Mouse (Mus musculus) MEL (cell line): ENCODE measurements around the gene Gm48551. TPM values are rescaled to one million over a fixed set of nuclear protein-coding genes. Genes with fewer than 3 reads are reported as not detected.

ENCODE experiments used
- DNase-seq: peaks from one replicate; pipeline ENCODE4 v3.0.0; 2011; ENCODE audit warnings: low read depth, low spot score
- H3K27ac ChIP-seq: 2 replicates; pipeline ENCODE4 v1.5.1; 2012; ENCODE audit warnings: low read depth, mild to moderate bottlenecking, control low read depth, low read length, moderate library complexity; ENCODE audit not compliant: control insufficient read depth
- H3K27me3 ChIP-seq, 2 experiments: fragments of 150-350 bp in 1 of 2; sonication (generic) in 1 of 2; 2 replicates each; pipeline ENCODE4 v1.6.1; 2012; ENCODE audit warnings: low read length in 2 of 2, mild to moderate bottlenecking in 2 of 2, improper control_type of control experiment in 1 of 2, moderate library complexity in 1 of 2; ENCODE audit not compliant: insufficient read depth in 2 of 2, control insufficient read depth in 1 of 2
- H3K36me3 ChIP-seq, 2 experiments: 2 replicates each; pipeline ENCODE4 v1.6.1; 2012 to 2014; ENCODE audit warnings: low read length in 2 of 2, improper control_type of control experiment in 1 of 2, inconsistent platforms in 1 of 2, mild to moderate bottlenecking in 1 of 2; ENCODE audit not compliant: insufficient read depth in 2 of 2, control insufficient read depth in 1 of 2
- H3K4me1 ChIP-seq, 2 experiments: fragments of 150-350 bp in 1 of 2; sonication (generic) in 1 of 2; 2 replicates each; pipeline ENCODE4 v1.6.1; 2012; ENCODE audit warnings: low read length in 2 of 2, improper control_type of control experiment in 1 of 2, mild to moderate bottlenecking in 1 of 2; ENCODE audit not compliant: insufficient read depth in 2 of 2, control insufficient read depth in 1 of 2
- H3K4me3 ChIP-seq, 2 experiments: fragments of 150-350 bp in 1 of 2; sonication (generic) in 1 of 2; 2 replicates each; pipeline ENCODE4 v1.5.1; 2012; ENCODE audit warnings: low read depth in 2 of 2, low read length in 2 of 2, mild to moderate bottlenecking in 2 of 2, moderate library complexity in 2 of 2, control low read depth in 1 of 2, improper control_type of control experiment in 1 of 2; ENCODE audit not compliant: control insufficient read depth in 1 of 2, insufficient read depth in 1 of 2
- H3K79me2 ChIP-seq: 2 replicates; pipeline ENCODE4 v1.6.1; 2012; ENCODE audit warnings: mild to moderate bottlenecking, low read length, moderate library complexity; ENCODE audit not compliant: control insufficient read depth, poor library complexity, insufficient read depth
- H3K9ac ChIP-seq: 2 replicates; pipeline ENCODE4 v1.6.1; 2012; ENCODE audit warnings: low read depth, mild to moderate bottlenecking, control low read depth, low read length, moderate library complexity; ENCODE audit not compliant: control insufficient read depth, poor library complexity, severe bottlenecking
- H3K9me3 ChIP-seq: fragments of 150-350 bp; sonication (generic); replicated peaks from 2 replicates; pipeline ENCODE4 v1.6.1; 2012; ENCODE audit warnings: mild to moderate bottlenecking, low read length, improper control_type of control experiment, moderate library complexity; ENCODE audit not compliant: insufficient read depth
- BHLHE40 ChIP-seq: IDR thresholded peaks from 2 replicates; pipeline ENCODE4 v1.6.1; 2012; ENCODE audit warnings: low read depth, mild to moderate bottlenecking, inconsistent platforms, low read length, improper control_type of control experiment, borderline replicate concordance
- CHD1 ChIP-seq: IDR thresholded peaks from 2 replicates; pipeline ENCODE4 v1.6.1; 2012; ENCODE audit warnings: low read depth, mild to moderate bottlenecking, inconsistent platforms, low read length, improper control_type of control experiment
- CHD2 ChIP-seq: IDR thresholded peaks from 2 replicates; pipeline ENCODE4 v1.6.1; 2011; ENCODE audit warnings: low read length, improper control_type of control experiment
- CTCF ChIP-seq, 3 experiments: IDR thresholded peaks in 2 of 3; conservative IDR thresholded peaks in 1 of 3; 2 replicates each; pipeline ENCODE4 v1.5.1; 2011 to 2012; ENCODE audit warnings: low read length in 3 of 3, low read depth in 2 of 3, mild to moderate bottlenecking in 2 of 3, improper control_type of control experiment in 1 of 3, inconsistent platforms in 1 of 3, mixed read lengths in 1 of 3, moderate library complexity in 1 of 3; ENCODE audit not compliant: control insufficient read depth in 1 of 3, insufficient read depth in 1 of 3, poor library complexity in 1 of 3, severe bottlenecking in 1 of 3
- E2F4 ChIP-seq: IDR thresholded peaks from 2 replicates; pipeline ENCODE4 v1.6.1; 2011; ENCODE audit warnings: low read depth, low read length, improper control_type of control experiment, borderline replicate concordance
- HCFC1 ChIP-seq: IDR thresholded peaks from 2 replicates; pipeline ENCODE4 v1.6.1; 2012; ENCODE audit warnings: low read depth, mild to moderate bottlenecking, inconsistent platforms, low read length, improper control_type of control experiment, moderate library complexity
- KAT2A ChIP-seq: conservative IDR thresholded peaks from 2 replicates; pipeline ENCODE4 v1.6.1; 2012; ENCODE audit warnings: low read depth, low read length, improper control_type of control experiment, inconsistent platforms
- MAFK ChIP-seq: IDR thresholded peaks from 2 replicates; pipeline ENCODE4 v1.6.1; 2011; ENCODE audit warnings: low read depth, mild to moderate bottlenecking, low read length, improper control_type of control experiment, borderline replicate concordance
- MAX ChIP-seq: IDR thresholded peaks from 2 replicates; pipeline ENCODE4 v1.6.1; 2011; ENCODE audit warnings: low read length, improper control_type of control experiment
- MEF2A ChIP-seq: IDR thresholded peaks from 2 replicates; pipeline ENCODE4 v1.6.1; 2014; ENCODE audit warnings: low read depth, mild to moderate bottlenecking, inconsistent platforms, low read length, improper control_type of control experiment; ENCODE audit not compliant: poor library complexity, insufficient replicate concordance, severe bottlenecking; ENCODE audit errors: extremely low read depth
- MXI1 ChIP-seq: IDR thresholded peaks from 2 replicates; pipeline ENCODE4 v1.6.1; 2011; ENCODE audit warnings: mild to moderate bottlenecking, low read depth, low read length, improper control_type of control experiment
- MYB ChIP-seq: IDR thresholded peaks from 2 replicates; pipeline ENCODE4 v1.6.1; 2011; ENCODE audit warnings: mild to moderate bottlenecking, low read depth, low read length, improper control_type of control experiment
- NELFE ChIP-seq: IDR thresholded peaks from 2 replicates; pipeline ENCODE4 v1.6.1; 2011; ENCODE audit warnings: low read depth, low read length, improper control_type of control experiment
- POLR2A ChIP-seq, 2 experiments: IDR thresholded peaks; 2 replicates each; pipeline ENCODE4 v1.6.1; 2011 to 2012; ENCODE audit warnings: low read length in 2 of 2, mild to moderate bottlenecking in 2 of 2, control low read depth in 1 of 2, improper control_type of control experiment in 1 of 2, low read depth in 1 of 2, moderate library complexity in 1 of 2; ENCODE audit not compliant: control insufficient read depth in 1 of 2, insufficient read depth in 1 of 2, poor library complexity in 1 of 2
- POLR2AphosphoS5 ChIP-seq: IDR thresholded peaks from 2 replicates; pipeline ENCODE4 v1.6.1; 2012; ENCODE audit warnings: low read depth, borderline replicate concordance, mild to moderate bottlenecking, inconsistent platforms, low read length, moderate library complexity, mixed read lengths
- RAD21 ChIP-seq: IDR thresholded peaks from 2 replicates; pipeline ENCODE4 v1.6.1; 2011; ENCODE audit warnings: mild to moderate bottlenecking, low read depth, low read length, improper control_type of control experiment
- SIN3A ChIP-seq: IDR thresholded peaks from 2 replicates; pipeline ENCODE4 v1.6.1; 2012; ENCODE audit warnings: low read length, improper control_type of control experiment, inconsistent platforms
- SMC3 ChIP-seq: IDR thresholded peaks from 2 replicates; pipeline ENCODE4 v1.6.1; 2011; ENCODE audit warnings: low read depth, low read length, improper control_type of control experiment
- TAL1 ChIP-seq: IDR thresholded peaks from 2 replicates; pipeline ENCODE4 v1.6.1; 2012; ENCODE audit warnings: mild to moderate bottlenecking, inconsistent platforms, low read length, moderate library complexity, mixed read lengths
- USF1 ChIP-seq: IDR thresholded peaks from 2 replicates; pipeline ENCODE4 v1.6.1; 2014; ENCODE audit warnings: low read depth, mild to moderate bottlenecking, inconsistent platforms, low read length, improper control_type of control experiment, moderate library complexity
- ZMIZ1 ChIP-seq: IDR thresholded peaks from 2 replicates; pipeline ENCODE4 v1.6.1; 2012; ENCODE audit warnings: low read depth, mild to moderate bottlenecking, inconsistent platforms, low read length, improper control_type of control experiment, moderate library complexity
- polyA plus RNA-seq, 2 experiments: library from polyadenylated mRNA; stranded (reverse) in 1 of 2; unstranded in 1 of 2; fragments of >175 nt in 1 of 2; fragments of >200 nt in 1 of 2; gene quantifications; 2 replicates each; pipeline versions ENCODE4 v1.2.1 to v1.2.4; 2012; ENCODE audit warnings: low replicate concordance in 2 of 2, low read depth in 1 of 2; ENCODE audit not compliant: insufficient read length in 2 of 2, insufficient read depth in 1 of 2, missing spikeins in 1 of 2
- total RNA-seq: library from RNA; depleted of rRNA; stranded (reverse); fragments of 300-350 nt; gene quantifications from 2 replicates; pipeline ENCODE4 v1.2.3, GENCODE M21; 2012

Gene Gm48551
- total and polyA plus RNA-seq, 3 experiments: 0.62 to 2.6 TPM; not detected in 1

DNA sequence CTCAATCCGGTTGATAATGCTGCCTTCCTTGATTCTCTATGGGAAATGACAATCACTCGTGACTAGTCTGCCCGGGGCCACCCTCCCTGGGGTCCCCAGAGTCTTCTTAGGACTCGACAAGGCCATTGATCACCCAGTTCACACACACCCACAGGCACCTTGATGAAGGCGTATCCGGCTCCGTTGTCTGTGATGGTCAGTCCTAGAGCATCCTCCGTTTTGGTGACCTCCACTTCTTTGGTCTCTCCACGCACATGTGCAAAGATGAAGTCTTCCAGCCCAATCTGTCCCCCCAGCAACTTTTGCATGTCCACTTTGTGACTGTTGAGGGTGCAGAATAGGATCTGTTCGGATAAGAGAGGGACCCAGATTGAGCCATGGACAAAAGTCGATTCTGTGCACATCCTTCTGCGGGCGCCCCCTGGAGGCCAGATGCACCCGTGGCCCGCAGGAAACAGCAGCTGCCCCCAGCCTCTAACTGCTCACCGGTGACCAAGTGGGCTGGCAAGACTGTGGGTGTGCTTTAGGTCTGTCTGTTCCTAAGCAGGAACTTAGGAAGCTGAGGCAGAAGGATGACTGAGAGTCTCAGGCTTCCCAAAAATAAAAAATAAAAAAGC, 42.8 kb upstream of the Gm48551 start:
- Histone ChIP-seq H3K4me3 (no peak overlapping the region), H3K9me3 (no peaks in the 10 kb centered on the region), H3K27me3 (no peaks in the 10 kb centered on the region; a peak in 1 of 4 replicates), H3K79me2 (no peaks in the 10 kb centered on the region), H3K36me3 (no peaks in the 10 kb centered on the region; a peak in 1 of 4 replicates), H3K4me1 (peaks cover 8% of the 10 kb centered on the region in 2 experiments; a peak in 3 of 4 replicates), H3K9ac (no peak overlapping the region), H3K27ac (no peak overlapping the region)
- TF ChIP-seq POLR2AphosphoS5: no peak
- no peak for TF ChIP-seq HCFC1
- TF ChIP-seq MXI1: no peak
- no peak for TF ChIP-seq USF1
- no peak for TF ChIP-seq MYB
- no peak for TF ChIP-seq CHD1
- no peak for TF ChIP-seq TAL1
- peak; percentile 55 for TF ChIP-seq SMC3
- TF ChIP-seq CHD2: no peak
- 0 out of 2 replicates have a peak, but pooled peaks have one; percentile 8 for TF ChIP-seq RAD21
- no peak for TF ChIP-seq BHLHE40
- TF ChIP-seq MAX: no peak
- TF ChIP-seq NELFE: no peak
- TF ChIP-seq E2F4: no peak
- TF ChIP-seq CTCF (IDR thresholded peaks at IDR 0.05 in 2 of 3, conservative IDR thresholded peaks at IDR 0.05 in 1 of 3; ENCODE audit: control insufficient read depth in 1 of 3, insufficient read depth in 1 of 3, low read depth in 2 of 3, low read length in 3 of 3, poor library complexity in 1 of 3, severe bottlenecking in 1 of 3): peak; percentile 64 to 91 (median 79)
- no peak for TF ChIP-seq POLR2A (IDR thresholded peaks at IDR 0.05; ENCODE audit: control insufficient read depth in 1 of 2, insufficient read depth in 1 of 2, low read depth in 1 of 2, low read length in 2 of 2, poor library complexity in 1 of 2)
- no peak for TF ChIP-seq MAFK
- no peak for TF ChIP-seq ZMIZ1
- no peak for TF ChIP-seq MEF2A
- TF ChIP-seq KAT2A: no peak
- no peak for TF ChIP-seq SIN3A
- peak; percentile 59 for DNase-seq
